Mouse (Mus musculus) thymus, postnatal 36 days (tissue): ENCODE data around the gene Vmn2r84.
A peak's percentile ranks its signal among the peaks of the same experiment; 100 is the strongest.
"Not testable (repeated sequence)": the region's sequence is repeated elsewhere in the genome, so short reads cannot be mapped to it uniquely, and the experiment has no call there.

Experiments
- DNase-seq, 2 experiments: peaks; one replicate each; pipeline ENCODE4 v3.0.0; 2022; ENCODE audit warnings: mixed read lengths in 2 of 2

The Vmn2r84 gene

GRCm38 (mm10) chr10:130394232-130394631 is at the start of gene Vmn2r84:
Gene Vmn2r84, minus strand, starts transcription at chr10:130394332.
- no peak for DNase-seq

- not testable (repeated sequence) for DNase-seq
Measured at GRCm38 (mm10) chr10:130434185-130434898, 40.2 kb upstream of the Vmn2r84 start.

GRCm38 (mm10) chr10:130429603-130430002 is 35.5 kb upstream of the Vmn2r84 start, which contains the start of gene Vmn2r85:
Gene Vmn2r85, minus strand, starts transcription at chr10:130429703.
- not testable (repeated sequence) for DNase-seq

GRCm38 (mm10) chr10:130422368-130422767 is 28.2 kb upstream of the Vmn2r84 start:
- not testable (repeated sequence) for DNase-seq

GRCm38 (mm10) chr10:130420401-130420800 is 26.3 kb upstream of the Vmn2r84 start:
- no peak for DNase-seq

- DNase-seq, result not testable (repeated sequence)
Measured at GRCm38 (mm10) chr10:130419954-130420353, 25.8 kb upstream of the Vmn2r84 start.

- not testable (repeated sequence) for DNase-seq
Measured at GRCm38 (mm10) chr10:130416352-130416751, 22.2 kb upstream of the Vmn2r84 start.

- DNase-seq, result not testable (repeated sequence)
Measured at GRCm38 (mm10) chr10:130412167-130412698, 18.1 kb upstream of the Vmn2r84 start.

GRCm38 (mm10) chr10:130375145-130375544 is 19.0 kb downstream of the Vmn2r84 start:
- DNase-seq, result no peak

GRCm38 (mm10) chr10:130372491-130373173 is 21.5 kb downstream of the Vmn2r84 start:
- DNase-seq, result no peak

GRCm38 (mm10) chr10:130371644-130372043 is 22.5 kb downstream of the Vmn2r84 start:
- DNase-seq, result no peak

GRCm38 (mm10) chr10:130370005-130370682 is 24.0 kb downstream of the Vmn2r84 start:
- DNase-seq, result no peak

- no peak for DNase-seq
Measured at GRCm38 (mm10) chr10:130368384-130368783, 25.7 kb downstream of the Vmn2r84 start.

GRCm38 (mm10) chr10:130364766-130365165 is 29.4 kb downstream of the Vmn2r84 start:
- no peak for DNase-seq

- DNase-seq, result no peak
Measured at GRCm38 (mm10) chr10:130363438-130364164, 30.5 kb downstream of the Vmn2r84 start.

GRCm38 (mm10) chr10:130344056-130344455 is 50.1 kb downstream of the Vmn2r84 start:
- no peak for DNase-seq

GRCm38 (mm10) chr10:130340050-130340449 is 54.1 kb downstream of the Vmn2r84 start:
- DNase-seq, result not testable (repeated sequence)

- peak in 1 of 2 experiments; percentile 45 for DNase-seq
Measured at GRCm38 (mm10) chr10:130337581-130337980, 56.6 kb downstream of the Vmn2r84 start.

- DNase-seq, result no peak
Measured at GRCm38 (mm10) chr10:130336385-130336784, 57.7 kb downstream of the Vmn2r84 start.

- DNase-seq, result no peak
Measured at GRCm38 (mm10) chr10:130330711-130331110, 63.4 kb downstream of the Vmn2r84 start.
